Mouse (Mus musculus) heart, embryonic 10.5 days (tissue): Measurements from ENCODE around the gene Synpo2. TPM values are rescaled to one million over a fixed set of nuclear protein-coding genes. Genes with fewer than 3 reads are reported as not detected.

Experiments
- DNase-seq: peaks from one replicate; pipeline ENCODE4 v3.0.0-alpha.2; 2017; ENCODE audit warnings: low spot score
- H3K27ac ChIP-seq: fragments of 300-500 bp; sonication (generic); 2 replicates; pipeline ENCODE4 v1.5.1; 2016; ENCODE audit warnings: mild to moderate bottlenecking
- H3K27me3 ChIP-seq: fragments of 300-500 bp; sonication (generic); 2 replicates; pipeline ENCODE4 v1.6.1; 2016; ENCODE audit warnings: mild to moderate bottlenecking; ENCODE audit not compliant: poor library complexity, insufficient read depth, severe bottlenecking
- H3K36me3 ChIP-seq: fragments of 300-500 bp; sonication (generic); 2 replicates; pipeline ENCODE4 v1.6.1; 2016; ENCODE audit warnings: mild to moderate bottlenecking, moderate library complexity
- H3K4me1 ChIP-seq: fragments of 300-500 bp; sonication (generic); 2 replicates; pipeline ENCODE4 v1.6.1; 2016; ENCODE audit warnings: mild to moderate bottlenecking
- H3K4me3 ChIP-seq: fragments of 300-500 bp; sonication (generic); 2 replicates; pipeline ENCODE4 v1.5.1; 2016; ENCODE audit warnings: mild to moderate bottlenecking, moderate library complexity
- H3K9me3 ChIP-seq: fragments of 300-500 bp; sonication (generic); 2 replicates; pipeline ENCODE4 v1.6.1; 2016; ENCODE audit warnings: mild to moderate bottlenecking, moderate library complexity
- WGBS: fragments of 180-500 bp; shearing (Covaris S2); methylation state at CpG from one replicate; pipeline ENCODE4 v1.1.7; 2016; 5-methylcytosine and 5-hydroxymethylcytosine counted together
- polyA plus RNA-seq: library from polyadenylated mRNA; unstranded; fragments of >200 nt; fragmentation: Nextera tagmentation; extraction: Ambion mirVana; gene quantifications from 2 replicates; pipeline ENCODE4 v1.2.1, GENCODE M21; 2016

Gene Synpo2
- polyA plus RNA-seq, 1 experiment from 2014 or later: 17.7 TPM

DNA sequence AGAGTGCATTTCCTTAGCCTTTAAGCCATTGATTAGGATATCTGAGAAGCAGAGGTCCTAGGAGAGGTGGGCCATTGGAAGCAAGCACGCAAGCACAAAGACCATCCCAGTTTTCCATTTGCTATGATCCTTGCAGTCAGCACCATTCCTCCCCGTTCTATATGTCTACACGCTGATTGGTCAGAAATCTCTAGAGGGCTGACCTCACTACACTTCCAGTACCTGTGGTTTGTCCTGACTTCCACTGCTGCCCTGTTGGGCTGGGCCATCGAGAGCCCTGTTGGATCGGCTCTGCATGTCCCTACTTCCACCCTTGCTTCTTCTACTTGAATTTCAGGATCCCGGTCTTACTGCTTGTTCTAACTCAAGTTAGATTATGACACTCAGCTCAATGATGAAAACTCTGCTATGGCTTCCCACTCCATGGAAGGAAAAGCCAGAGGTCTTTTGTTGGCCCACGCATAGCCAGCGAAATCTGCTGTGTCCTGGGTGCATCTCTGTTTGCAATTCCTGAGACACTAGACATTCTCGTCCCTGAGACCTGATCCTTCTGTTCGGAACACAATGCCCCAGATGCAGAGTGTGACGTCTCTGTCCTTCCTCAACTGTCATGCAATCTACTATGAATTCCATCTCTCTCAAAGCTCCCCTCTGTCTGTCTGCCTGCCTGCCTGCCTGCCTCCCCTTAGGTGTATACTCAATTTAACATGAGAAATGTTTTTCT, 146.5 kb downstream of the Synpo2 start:
- peaks cover 32% of the 10 kb centered on the region for H3K4me1 ChIP-seq
- WGBS: 73% methylated on average over 11 of the region's 11 CpGs
- H3K27me3 ChIP-seq: no peaks in the 10 kb centered on the region
- no peak overlapping the region for H3K4me3 ChIP-seq
- H3K9me3 ChIP-seq: no peaks in the 10 kb centered on the region
- H3K36me3 ChIP-seq: no peaks in the 10 kb centered on the region
- peak overlapping the region; percentile 52 for H3K27ac ChIP-seq
- DNase-seq: peak; percentile 62

DNA sequence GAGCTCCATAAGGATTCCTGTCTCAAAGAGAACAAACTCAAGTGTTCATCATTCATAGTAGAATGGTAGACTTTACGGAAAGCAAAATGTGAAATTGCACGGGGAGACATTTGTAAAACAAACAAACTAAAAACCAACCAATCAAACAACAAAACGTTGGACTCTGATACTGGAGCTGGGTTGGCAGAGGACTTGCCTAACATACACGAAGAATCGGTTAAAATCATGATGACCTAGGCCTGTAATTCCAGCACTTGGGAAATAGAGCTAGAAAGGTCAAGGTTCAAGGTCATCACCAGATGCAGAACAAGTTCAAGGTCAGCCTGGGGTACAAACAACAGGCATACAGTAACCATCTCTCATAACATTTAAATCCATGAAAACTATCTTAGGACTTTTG, 147.7 kb downstream of the Synpo2 start:
- H3K36me3 ChIP-seq: no peaks in the 10 kb centered on the region
- peaks cover 30% of the 10 kb centered on the region for H3K4me1 ChIP-seq
- H3K27me3 ChIP-seq: no peaks in the 10 kb centered on the region
- H3K27ac ChIP-seq: no peak overlapping the region
- H3K4me3 ChIP-seq: no peak overlapping the region
- peak; percentile 19 for DNase-seq
- WGBS: 91% methylated on average over 5 of the region's 5 CpGs
- no peaks in the 10 kb centered on the region for H3K9me3 ChIP-seq

DNA sequence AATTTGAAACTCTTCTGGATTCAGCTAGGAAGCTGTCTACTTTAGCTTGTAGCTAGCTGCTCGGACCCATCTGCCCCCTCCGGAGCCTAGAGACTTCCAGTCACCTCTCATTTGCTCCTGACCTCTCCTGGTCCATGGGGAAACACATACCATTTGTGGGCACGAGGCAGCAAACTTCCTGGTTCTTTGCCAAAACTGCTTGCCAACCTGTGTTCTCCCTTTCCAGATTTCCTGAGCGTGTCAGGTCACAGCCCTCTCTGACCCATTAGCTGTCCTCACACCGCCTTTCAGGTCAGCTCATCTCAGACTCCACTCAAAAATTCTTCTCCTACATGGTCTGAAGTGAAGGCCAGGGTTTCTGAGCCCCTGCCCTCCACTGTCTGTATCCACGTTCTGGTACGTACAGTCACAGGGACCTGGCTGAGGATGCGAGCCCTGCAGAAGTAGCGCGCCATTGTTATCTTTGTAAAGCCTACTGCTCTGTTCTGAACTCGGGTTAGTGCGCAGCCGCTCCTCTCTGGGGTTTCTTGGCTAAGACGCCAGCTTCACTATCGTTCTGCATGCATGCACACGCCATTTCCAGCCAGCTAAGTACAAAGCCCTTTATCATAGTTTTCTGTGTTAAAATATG, 150.0 kb downstream of the Synpo2 start:
- Histone ChIP-seq H3K27ac (no peak overlapping the region), H3K9me3 (no peaks in the 10 kb centered on the region), H3K4me1 (peaks cover 16% of the 10 kb centered on the region; the same call in 1 of the 2 replicates), H3K27me3 (no peaks in the 10 kb centered on the region), H3K36me3 (no peaks in the 10 kb centered on the region), H3K4me3 (no peak overlapping the region)
- peak; percentile 54 for DNase-seq
- WGBS: 87% methylated on average over 16 of the region's 16 CpGs

DNA sequence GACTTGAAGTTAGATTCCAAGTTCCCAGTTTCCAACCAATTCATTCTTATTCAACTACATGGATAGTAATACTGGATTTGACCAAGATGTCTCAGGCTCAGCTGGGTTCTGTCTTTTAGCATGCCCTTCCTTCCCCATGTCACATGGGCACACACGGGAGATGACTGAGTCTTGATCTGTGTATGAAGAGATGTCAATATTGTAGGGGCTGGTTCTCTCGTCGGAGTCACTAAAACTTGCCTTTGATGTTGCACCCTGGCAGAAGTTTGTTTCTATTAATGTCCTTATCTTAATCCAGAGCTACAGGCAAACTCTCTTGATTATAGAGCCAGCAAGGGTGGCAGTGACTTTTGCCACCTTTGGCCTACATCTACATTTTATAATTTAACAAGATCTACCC, 154.3 kb downstream of the Synpo2 start:
- H3K27ac ChIP-seq: no peak overlapping the region
- H3K4me3 ChIP-seq: no peak overlapping the region
- no peaks in the 10 kb centered on the region for H3K9me3 ChIP-seq
- no peaks in the 10 kb centered on the region for H3K27me3 ChIP-seq
- DNase-seq: peak; percentile 39
- WGBS: 53% methylated on average over 3 of the region's 3 CpGs
- peaks cover 12% of the 10 kb centered on the region; the same call in 1 of the 2 replicates for H3K4me1 ChIP-seq
- H3K36me3 ChIP-seq: no peaks in the 10 kb centered on the region

DNA sequence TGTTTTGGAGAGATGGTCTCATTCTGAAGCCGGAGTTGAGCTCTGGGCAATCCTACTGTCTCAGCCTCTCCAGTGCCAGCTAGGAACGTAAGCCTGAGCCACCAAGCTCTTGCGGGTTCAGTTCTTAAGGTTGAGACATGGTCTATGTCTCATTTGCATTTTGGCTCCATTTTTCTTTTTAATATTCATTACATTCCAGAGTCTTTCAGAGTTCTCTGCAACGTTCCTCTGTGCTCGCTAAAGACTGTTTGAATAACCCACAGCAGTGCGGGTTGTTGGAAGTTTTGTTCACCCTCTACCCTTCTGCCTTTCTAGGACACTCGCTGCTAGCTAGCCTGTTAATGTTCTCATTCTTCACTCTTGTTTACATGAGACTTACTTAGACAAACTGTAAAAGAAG, 155.0 kb downstream of the Synpo2 start:
- H3K27ac ChIP-seq: peak overlapping the region; percentile 19; the same call in 1 of the 2 replicates
- H3K36me3 ChIP-seq: no peaks in the 10 kb centered on the region
- WGBS: 81% methylated on average over 7 of the region's 7 CpGs

DNA sequence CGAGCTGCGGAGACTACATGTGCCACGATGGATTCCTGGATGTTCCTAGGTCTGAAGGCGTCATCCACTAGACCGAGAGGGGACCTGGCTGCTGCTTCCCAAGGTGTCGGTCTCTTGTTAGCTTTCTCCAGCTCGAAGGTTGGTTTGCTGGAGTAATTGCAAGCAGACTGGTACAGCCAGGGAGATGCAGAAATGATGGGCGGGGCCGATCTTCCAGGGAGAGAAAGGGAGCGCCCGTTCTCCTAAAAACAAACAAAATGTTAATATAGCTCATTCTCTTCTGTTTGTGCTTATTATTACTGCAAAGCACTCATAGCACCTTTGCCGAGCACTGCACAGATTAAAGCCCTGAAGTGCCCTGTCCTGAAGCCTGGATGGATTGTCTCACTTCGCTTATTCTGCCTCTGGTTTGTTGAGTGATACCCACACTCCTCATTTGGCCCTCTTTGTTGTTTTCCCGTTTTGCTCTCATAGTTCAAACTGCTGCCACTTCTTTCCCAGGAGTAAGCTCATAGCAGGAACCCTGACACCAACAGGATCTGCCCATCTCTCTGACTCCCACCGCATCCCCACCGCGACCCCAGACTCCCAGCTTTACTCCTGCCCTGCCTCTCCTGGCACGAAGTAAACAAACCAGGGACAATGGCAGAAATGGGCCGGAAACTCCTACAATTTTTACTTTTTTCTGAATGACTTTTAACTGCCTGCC, 155.8 kb downstream of the Synpo2 start:
- Histone ChIP-seq H3K9me3 (no peaks in the 10 kb centered on the region), H3K4me3 (no peak overlapping the region), H3K27ac (peak overlapping the region; percentile 19; the same call in 1 of the 2 replicates), H3K36me3 (no peaks in the 10 kb centered on the region), H3K27me3 (no peaks in the 10 kb centered on the region), H3K4me1 (peaks cover 19% of the 10 kb centered on the region; the same call in 1 of the 2 replicates)
- WGBS: 79% methylated on average over 19 of the region's 19 CpGs
- DNase-seq: peak; percentile 61

More for the DNA sequence above, 155.0 kb downstream of the Synpo2 start:
- Histone ChIP-seq H3K27me3 (no peaks in the 10 kb centered on the region), H3K4me1 (peaks cover 12% of the 10 kb centered on the region; the same call in 1 of the 2 replicates), H3K4me3 (no peak overlapping the region), H3K9me3 (no peaks in the 10 kb centered on the region)
- no peak for DNase-seq

DNA sequence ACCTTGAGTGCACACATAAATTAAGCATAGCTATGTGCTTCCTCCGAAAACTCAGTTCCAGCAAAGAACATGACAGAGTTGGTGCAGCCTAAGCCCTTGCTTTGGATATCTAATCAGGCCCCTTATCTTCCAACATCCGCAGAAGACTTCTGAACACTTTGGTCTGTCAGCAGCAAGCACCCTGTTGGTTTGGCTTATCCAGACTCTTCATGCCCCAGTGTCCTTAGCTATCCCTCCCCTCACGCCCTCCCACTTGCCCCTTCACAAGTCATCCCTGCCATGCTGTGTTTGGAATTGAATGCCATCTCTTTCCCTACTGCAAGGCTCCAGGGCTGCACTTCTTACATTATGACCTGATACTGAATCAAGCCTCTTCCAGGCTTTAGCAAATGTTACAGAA, 160.2 kb downstream of the Synpo2 start:
- 25% methylated on average over 3 of the region's 3 CpGs for WGBS

DNA sequence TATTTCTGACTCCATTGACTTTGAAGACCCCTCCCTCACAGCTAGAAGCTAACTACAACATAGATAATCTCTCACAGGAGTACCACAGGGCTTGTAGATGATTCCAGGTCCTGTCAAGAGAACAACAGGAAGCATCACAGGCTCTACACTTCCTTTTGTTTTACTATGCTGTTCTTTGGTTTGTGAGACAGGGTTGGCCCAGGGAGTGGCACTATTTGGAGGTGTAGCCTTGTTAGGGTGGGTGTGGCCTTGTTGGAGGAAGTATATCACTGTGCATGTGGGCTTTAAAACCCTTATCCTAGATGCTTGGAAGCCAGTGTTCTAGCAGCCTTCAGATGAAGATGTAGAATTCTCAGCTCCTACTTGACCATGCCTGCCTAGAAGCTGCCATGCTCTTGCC, 160.9 kb downstream of the Synpo2 start:
- Histone ChIP-seq H3K36me3 (no peaks in the 10 kb centered on the region), H3K27ac (no peak overlapping the region), H3K27me3 (no peaks in the 10 kb centered on the region), H3K4me3 (no peak overlapping the region), H3K9me3 (no peaks in the 10 kb centered on the region), H3K4me1 (peaks cover 30% of the 10 kb centered on the region)
- no peak for DNase-seq

More for the DNA sequence above, 160.2 kb downstream of the Synpo2 start:
- no peak overlapping the region for H3K27ac ChIP-seq
- H3K4me1 ChIP-seq: peaks cover 28% of the 10 kb centered on the region
- no peaks in the 10 kb centered on the region for H3K9me3 ChIP-seq
- H3K36me3 ChIP-seq: no peaks in the 10 kb centered on the region
- no peaks in the 10 kb centered on the region for H3K27me3 ChIP-seq
- peak; percentile 80 for DNase-seq
- H3K4me3 ChIP-seq: no peak overlapping the region

DNA sequence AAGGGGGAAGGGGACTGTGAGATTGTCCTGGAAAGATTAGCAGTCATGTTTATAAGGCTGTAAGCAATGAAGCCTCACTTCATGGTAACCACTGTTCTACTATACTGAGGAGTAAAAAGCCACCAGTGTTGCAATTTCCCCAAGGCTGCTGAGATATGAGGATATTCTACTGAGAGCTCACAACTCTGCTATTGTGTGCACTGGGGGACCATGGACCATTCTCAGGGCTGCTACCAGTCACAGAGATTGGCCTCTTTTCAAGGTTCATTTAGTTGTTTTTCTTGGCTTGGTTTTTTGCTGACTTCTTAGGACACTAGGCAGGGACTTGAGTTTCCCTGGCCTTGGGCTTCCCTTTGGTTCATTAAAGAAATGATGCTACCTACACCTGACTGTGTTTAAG, 162.6 kb downstream of the Synpo2 start:
- no peaks in the 10 kb centered on the region for H3K9me3 ChIP-seq
- no peak overlapping the region for H3K4me3 ChIP-seq
- no peaks in the 10 kb centered on the region for H3K36me3 ChIP-seq
- H3K27me3 ChIP-seq: no peaks in the 10 kb centered on the region
- no peak for DNase-seq
- peaks cover 30% of the 10 kb centered on the region for H3K4me1 ChIP-seq
- no peak overlapping the region for H3K27ac ChIP-seq

DNA sequence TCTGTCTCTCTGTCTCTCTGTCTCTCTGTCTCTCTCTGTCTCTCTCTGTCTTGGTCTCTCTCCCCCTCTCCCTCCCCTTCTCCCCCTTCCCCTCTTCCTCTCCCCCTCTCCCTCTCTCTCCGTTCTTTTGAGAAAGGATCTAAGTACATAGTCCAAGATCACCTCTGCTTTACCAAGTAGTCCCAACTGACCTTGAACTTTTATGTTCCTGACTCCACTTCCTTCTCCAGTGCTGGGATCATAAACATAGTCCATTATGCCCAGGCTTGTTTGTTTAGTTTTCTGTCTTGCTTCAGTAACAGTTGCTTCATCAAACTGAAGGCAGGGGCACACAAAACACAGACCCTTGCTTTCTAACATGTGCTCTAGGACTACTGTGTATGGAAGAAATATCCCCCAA, 163.5 kb downstream of the Synpo2 start:
- peaks cover 30% of the 10 kb centered on the region for H3K4me1 ChIP-seq
- H3K9me3 ChIP-seq: no peaks in the 10 kb centered on the region
- H3K27ac ChIP-seq: no peak overlapping the region; the same call in 1 of the 2 replicates
- H3K4me3 ChIP-seq: no peak overlapping the region
- H3K36me3 ChIP-seq: no peaks in the 10 kb centered on the region
- no CpG with 5 or more reads among the region's 1 CpGs for WGBS
- no peak for DNase-seq
- H3K27me3 ChIP-seq: no peaks in the 10 kb centered on the region

DNA sequence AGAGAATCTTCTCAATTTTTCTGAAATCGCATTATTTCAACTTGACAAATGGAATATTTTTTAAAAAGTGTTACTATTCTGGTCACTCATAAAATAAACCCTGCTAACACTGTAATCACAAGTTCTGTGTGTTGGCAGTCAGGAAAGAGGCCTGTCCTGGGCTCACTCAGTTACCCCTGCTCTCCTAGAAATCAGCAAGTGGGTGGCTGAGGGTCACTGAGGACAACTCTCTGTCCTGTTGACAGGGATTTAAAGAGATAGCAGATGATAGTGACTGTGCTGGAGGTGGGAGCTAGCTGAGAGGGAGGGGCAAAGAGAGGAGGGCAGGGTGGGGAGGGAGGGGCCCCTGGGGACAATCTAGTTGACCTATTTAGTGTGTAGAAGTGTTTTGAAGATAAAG, 165.0 kb downstream of the Synpo2 start:
- H3K4me1 ChIP-seq: peaks cover 34% of the 10 kb centered on the region
- no peak overlapping the region for H3K4me3 ChIP-seq
- DNase-seq: no peak
- 63% methylated on average over 1 of the region's 1 CpGs for WGBS
- H3K9me3 ChIP-seq: no peaks in the 10 kb centered on the region
- H3K27ac ChIP-seq: 0 out of 2 replicates have a peak overlapping the region, but pooled peaks have one; percentile 22
- no peaks in the 10 kb centered on the region for H3K36me3 ChIP-seq
- H3K27me3 ChIP-seq: no peaks in the 10 kb centered on the region

DNA sequence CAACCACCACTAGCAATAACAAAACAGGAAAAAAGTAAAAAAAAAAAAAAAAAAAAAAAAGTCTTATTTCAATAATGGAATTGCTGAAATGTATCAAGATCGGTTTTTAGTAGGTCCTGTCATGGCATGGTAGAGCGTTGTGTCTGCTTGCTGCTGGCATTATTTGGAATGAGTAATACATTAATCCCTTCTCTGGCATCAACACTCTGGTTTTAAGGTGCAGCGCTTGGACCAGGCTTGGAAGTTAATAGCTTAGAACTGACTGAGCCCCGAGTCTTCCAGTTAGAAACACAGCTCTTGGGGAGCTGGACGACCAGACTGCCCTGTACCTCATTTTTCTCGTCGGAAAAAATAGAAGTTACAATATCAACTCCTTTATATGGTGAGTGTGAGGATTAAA, 169.1 kb downstream of the Synpo2 start:
- no peak overlapping the region for H3K27ac ChIP-seq
- H3K27me3 ChIP-seq: no peaks in the 10 kb centered on the region
- WGBS: 87% methylated on average over 7 of the region's 7 CpGs
- H3K36me3 ChIP-seq: no peaks in the 10 kb centered on the region
- H3K9me3 ChIP-seq: no peaks in the 10 kb centered on the region
- H3K4me1 ChIP-seq: peaks cover 44% of the 10 kb centered on the region
- DNase-seq: no peak
- no peak overlapping the region for H3K4me3 ChIP-seq

DNA sequence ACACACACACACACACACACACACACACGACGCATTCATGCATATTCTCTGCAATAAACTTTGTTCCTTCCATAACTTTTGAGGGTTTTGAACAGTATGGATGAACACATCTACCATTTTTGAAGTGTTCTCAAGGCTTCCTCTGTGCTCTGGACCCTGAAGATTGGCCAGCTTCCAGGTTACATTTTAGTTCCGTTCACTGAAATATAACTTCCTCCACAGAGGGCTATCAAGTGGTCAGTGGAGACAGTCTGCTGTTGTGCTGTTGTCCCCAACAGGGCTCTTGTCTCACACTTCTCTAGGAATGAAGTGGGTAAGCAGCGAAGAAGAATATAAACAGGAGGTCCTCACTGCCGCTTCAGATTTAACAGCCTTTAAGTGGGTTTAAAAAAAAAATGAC, 170.5 kb downstream of the Synpo2 start:
- Histone ChIP-seq H3K27me3 (no peaks in the 10 kb centered on the region), H3K4me1 (peaks cover 36% of the 10 kb centered on the region), H3K36me3 (no peaks in the 10 kb centered on the region), H3K4me3 (no peak overlapping the region), H3K27ac (0 out of 2 replicates have a peak overlapping the region, but pooled peaks have one; percentile 16), H3K9me3 (no peaks in the 10 kb centered on the region)
- WGBS: 51% methylated on average over 5 of the region's 5 CpGs
- no peak for DNase-seq
